Mouse (Mus musculus): ENCODE measurements around the gene Ranbp9.

GRCm38 (mm10) chr13:43356346-43357125 is 124.5 kb downstream of the Ranbp9 start:
- no peak for TF ChIP-seq EP300 (IDR thresholded peaks at IDR 0.05; ENCODE audit: low read depth)
- TF ChIP-seq CTCF (IDR thresholded peaks at IDR 0.05; ENCODE audit: low read depth), result no peak
